Comparison of ENCODE assay signal across 17 mouse cellular contexts in the genomic region with DNA sequence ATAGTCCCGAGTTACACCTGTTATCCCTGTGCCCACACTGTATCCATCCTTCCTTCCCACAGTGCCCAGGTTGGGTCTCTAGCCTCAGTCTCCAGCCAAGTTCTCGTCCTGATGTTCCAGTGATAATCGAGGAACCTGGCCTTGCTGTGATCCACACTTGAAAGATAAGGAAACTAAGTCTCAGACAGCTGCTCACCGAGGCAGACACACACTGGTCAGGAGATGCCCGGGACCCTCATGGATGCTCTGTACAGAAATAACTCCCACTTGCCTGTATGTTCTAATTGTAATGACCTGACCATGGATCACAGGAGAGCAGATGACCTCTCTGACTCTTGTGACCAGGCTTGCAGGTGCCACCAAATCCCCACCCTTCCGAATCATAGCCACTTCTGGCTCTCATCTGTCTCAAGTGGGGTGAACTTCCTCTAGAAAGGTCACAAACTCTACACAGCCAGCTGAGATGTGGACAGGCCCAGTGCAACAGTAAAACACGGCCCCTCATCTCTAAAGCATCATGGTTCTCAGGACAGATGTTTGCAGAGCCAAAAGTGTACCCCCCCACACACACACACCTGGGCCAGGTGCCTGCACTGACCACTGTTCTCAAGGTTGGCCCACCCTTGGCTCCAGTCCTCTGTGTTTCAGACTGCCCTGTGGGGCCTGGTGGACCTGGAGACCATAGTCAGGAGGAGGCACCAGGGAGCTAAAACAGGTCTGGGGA. TPM values are rescaled to one million over a fixed set of nuclear protein-coding genes. Genes with fewer than 3 reads are reported as not detected.
DNase-seq lines count a peak whose midpoint lies in the region; ATAC-seq and TF ChIP-seq lines count a peak whose summit lies in the region.
"Had no signal": no experiment of that assay in that cellular context is flagged by ENCODE, and none has a peak within 500 bp of the region (broad histone marks: within the 10 kb centered on the region; RNA-seq: fewer than 3 reads in every experiment).

No protein-coding gene starts in this region.

- no peaks in the 10 kb centered on the region for H3K9me3 ChIP-seq in limb, embryonic 10.5 days (replicated peaks)
- H3K9me3 ChIP-seq: embryonic facial prominence, embryonic 10.5 days; forebrain, embryonic 15.5 days; heart, embryonic 15.5 days; hindbrain, embryonic 12.5 days had no signal

- H3K4me1 ChIP-seq in heart, adult 2 months (ENCODE audit: control insufficient read depth, insufficient read depth, low read length) = peaks cover 23% of the 10 kb centered on the region
- H3K4me1 ChIP-seq in brown adipose tissue, adult 24 weeks (ENCODE audit: control insufficient read depth, insufficient read depth, insufficient read length, low read length) = peaks cover 36% of the 10 kb centered on the region
- H3K4me1 ChIP-seq in limb, embryonic 10.5 days = peaks cover 88% of the 10 kb centered on the region

- DNase-seq in heart, adult 2 months = peak in 1 of 2 experiments; percentile 30
- no peak for DNase-seq in heart, postnatal 10 days
- no peak for DNase-seq in layer of hippocampus, adult 2 months (ENCODE audit: low spot score in 2 of 2)
- DNase-seq in layer of hippocampus, adult 8-10 months (ENCODE audit: low spot score in 2 of 2) = no peak
- DNase-seq in limb, embryonic 10.5 days (ENCODE audit: low spot score) = no peak

- H3K36me3 ChIP-seq in heart, adult 2 months (ENCODE audit: control insufficient read depth, insufficient read depth, low read length) = no peaks in the 10 kb centered on the region
- H3K36me3 ChIP-seq in limb, embryonic 10.5 days = no peaks in the 10 kb centered on the region
- H3K36me3 ChIP-seq: embryonic facial prominence, embryonic 10.5 days; forebrain, embryonic 15.5 days; heart, embryonic 15.5 days; hindbrain, embryonic 12.5 days had no signal

- H3K27me3 ChIP-seq in heart, adult 2 months (ENCODE audit: control insufficient read depth, insufficient read depth, low read length) = no peaks in the 10 kb centered on the region
- no peaks in the 10 kb centered on the region for H3K27me3 ChIP-seq in limb, embryonic 10.5 days (ENCODE audit: low read depth, poor library complexity, severe bottlenecking)
- H3K27me3 ChIP-seq: forebrain, embryonic 15.5 days; hindbrain, embryonic 12.5 days; Patski had no signal

- intact Hi-C loops in heart, adult 2 months (cut with DNase I) = loop anchor here (2.0 to 5.0 kb wide), 3 partner anchors 14 to 67 kb away; no protein-coding TSS in a partner anchor
- intact Hi-C loops in heart, postnatal 10 days (cut with DNase I) = no loop called here

- no peak overlapping the region for H3K4me3 ChIP-seq in heart, adult 2 months
- no peak overlapping the region for H3K4me3 ChIP-seq in layer of hippocampus, adult 2 months
- no peak overlapping the region for H3K4me3 ChIP-seq in brown adipose tissue, adult 24 weeks (ENCODE audit: insufficient read depth, low read depth, low read length)
- no peak overlapping the region for H3K4me3 ChIP-seq in limb, embryonic 10.5 days
- H3K4me3 ChIP-seq: embryonic facial prominence, embryonic 10.5 days; erythroblast, embryonic 14.5 days; forebrain, embryonic 15.5 days; heart, embryonic 15.5 days; hindbrain, embryonic 12.5 days had no signal

- H3K27ac ChIP-seq in heart, adult 2 months = peak overlapping the region; percentile 61
- H3K27ac ChIP-seq in layer of hippocampus, adult 2 months = peak overlapping the region; percentile 74; the same call in 1 of the 2 replicates
- peak overlapping the region; percentile 69 for H3K27ac ChIP-seq in brown adipose tissue, adult 24 weeks (replicated peaks; ENCODE audit: low read depth, low read length)
- H3K27ac ChIP-seq in limb, embryonic 10.5 days = peak overlapping the region; percentile 79
- H3K27ac ChIP-seq: forebrain, embryonic 15.5 days; hindbrain, embryonic 12.5 days had no signal

- no peak for TF ChIP-seq EP300 in heart, adult 2 months (IDR thresholded peaks at IDR 0.05; ENCODE audit: insufficient read depth, low read depth, low read length)

- ATAC-seq in frontal cortex, adult (ENCODE audit: low TSS enrichment) = no peak
- no peak for ATAC-seq in erythroid progenitor cell, adult 5-6 weeks (replicated peaks; ENCODE audit: low FRiP score, poor library complexity, severe bottlenecking)
- ATAC-seq: activated CD4-positive, CD25-positive, alpha-beta regulatory T cell, adult 4 months; forebrain, embryonic 15.5 days; inflammation-experienced regulatory T-cells, adult 6 months had no signal

- 56% methylated on average over 7 of the region's 7 CpGs for WGBS in heart, adult 2 months
- WGBS in limb, embryonic 10.5 days = 83% methylated on average over 7 of the region's 7 CpGs

- H3K79me2 ChIP-seq in heart, adult 2 months (replicated peaks; ENCODE audit: control insufficient read depth, insufficient read depth, low read length) = no peaks in the 10 kb centered on the region

- TF ChIP-seq POLR2A in heart, adult 2 months (IDR thresholded peaks at IDR 0.05; ENCODE audit: insufficient read depth, low read depth, low read length) = no peak

- H3K9ac ChIP-seq in heart, adult 2 months (ENCODE audit: low read depth, low read length) = no peak overlapping the region
- H3K9ac ChIP-seq: forebrain, embryonic 15.5 days; heart, embryonic 15.5 days; hindbrain, embryonic 12.5 days had no signal

- TF ChIP-seq CTCF in heart, adult 2 months (IDR thresholded peaks at IDR 0.05) = no peak
- TF ChIP-seq CTCF in layer of hippocampus, adult 2 months (conservative IDR thresholded peaks at IDR 0.05) = no peak

RNA-seq across cellular contexts. Expression of gene Cmklr1, which starts 15.2 kb away (rescaled TPM):
- 10 to 100 TPM; 22.0 to 28.5 TPM for total RNA-seq in heart, adult 2 months (2021)
- polyA plus RNA-seq in heart, adult 2 months (2012; rRNA removed) = 42.0 and 43.6 TPM in 2 replicates
- total RNA-seq in heart, postnatal 10 days (2021) = 10 to 100 TPM; 20.8 to 22.5 TPM
- total RNA-seq in layer of hippocampus, adult 2 months (2021) = 1 to 10 TPM; 3.3 to 4.5 TPM
- total RNA-seq in layer of hippocampus, adult 8-10 months (2022) = 10 to 100 TPM in 2 of 4 experiments, 1 to 10 TPM in 2; 5.1 to 23.1 (median 13.4) TPM
- polyA plus RNA-seq in brown adipose tissue, adult 24 weeks (2012; ENCODE audit: insufficient read depth, insufficient read length, missing spikeins) = 10.9 and 17.4 TPM in 2 replicates
- 2.3 and 3.4 TPM in 2 replicates for polyA plus RNA-seq in limb, embryonic 10.5 days (2016; fragmentation: Nextera tagmentation; extraction: Ambion mirVana)
- 2.2 and 3.4 TPM in 2 replicates for total RNA-seq in erythroid progenitor cell, adult 5-6 weeks (2015; ENCODE audit: low replicate concordance)
- total RNA-seq in erythroid progenitor cell, adult 5-6 weeks (2017; ENCODE audit: low replicate concordance) = 1.5 and 8.7 TPM in 2 replicates
- total RNA-seq: CH12.LX had no signal
- polyA plus RNA-seq: activated CD4-positive, CD25-positive, alpha-beta regulatory T cell, adult 4 months; erythroblast, embryonic 14.5 days; Patski had no signal
